Mouse (Mus musculus): ENCODE measurements around the gene Mrpl48.

- TF ChIP-seq POLR2A (IDR thresholded peaks at IDR 0.05; ENCODE audit: control insufficient read depth in 1 of 2, insufficient read depth in 1 of 2, low read depth in 1 of 2, low read length in 2 of 2, poor library complexity in 1 of 2), result no peak
- TF ChIP-seq SMC3 (IDR thresholded peaks at IDR 0.05; ENCODE audit: low read depth, low read length), result peak; percentile 81
- TF ChIP-seq CTCF (IDR thresholded peaks at IDR 0.05 in 2 of 3, conservative IDR thresholded peaks at IDR 0.05 in 1 of 3; ENCODE audit: control insufficient read depth in 1 of 3, insufficient read depth in 1 of 3, low read depth in 2 of 3, low read length in 3 of 3, poor library complexity in 1 of 3, severe bottlenecking in 1 of 3), result peak; percentile 41 to 75 (median 47)
- no peak for TF ChIP-seq MAFK (IDR thresholded peaks at IDR 0.05; ENCODE audit: borderline replicate concordance, low read depth, low read length)
- peak; percentile 51 for TF ChIP-seq RAD21 (IDR thresholded peaks at IDR 0.05; ENCODE audit: low read depth, low read length)
- no peak for TF ChIP-seq EP300 (IDR thresholded peaks at IDR 0.05; ENCODE audit: low read depth in 1 of 2, low read length in 2 of 2)
- TF ChIP-seq BHLHE40 (IDR thresholded peaks at IDR 0.05; ENCODE audit: borderline replicate concordance, low read depth, low read length), result no peak
- TF ChIP-seq ZC3H11A (IDR thresholded peaks at IDR 0.05; ENCODE audit: low read depth, low read length), result peak; percentile 17; the same call in 1 of the 2 replicates
- TF ChIP-seq USF2 (IDR thresholded peaks at IDR 0.05; ENCODE audit: borderline replicate concordance in 1 of 2, insufficient read depth in 1 of 2, low read depth in 1 of 2, low read length in 2 of 2), result no peak
Measured at GRCm38 (mm10) chr7:100637657-100638056, 29.6 kb upstream of the Mrpl48 start.
